Mouse (Mus musculus) bone marrow, adult 2 months (tissue): Measurements from ENCODE around the gene Twf2.
A peak's percentile ranks its signal among the peaks of the same experiment; 100 is the strongest.

Experiments
- CTCF ChIP-seq: fragments of 200-500 bp; IDR thresholded peaks from 2 replicates; pipeline ENCODE4 v1.5.1; 2011; ENCODE audit warnings: low read length, control low read depth; ENCODE audit not compliant: control insufficient read depth, insufficient read depth
- POLR2A ChIP-seq: fragments of 200-500 bp; IDR thresholded peaks from 2 replicates; pipeline ENCODE4 v1.6.1; 2011; ENCODE audit warnings: low read depth, mild to moderate bottlenecking, control low read depth, low read length, borderline replicate concordance; ENCODE audit not compliant: control insufficient read depth

DNA sequence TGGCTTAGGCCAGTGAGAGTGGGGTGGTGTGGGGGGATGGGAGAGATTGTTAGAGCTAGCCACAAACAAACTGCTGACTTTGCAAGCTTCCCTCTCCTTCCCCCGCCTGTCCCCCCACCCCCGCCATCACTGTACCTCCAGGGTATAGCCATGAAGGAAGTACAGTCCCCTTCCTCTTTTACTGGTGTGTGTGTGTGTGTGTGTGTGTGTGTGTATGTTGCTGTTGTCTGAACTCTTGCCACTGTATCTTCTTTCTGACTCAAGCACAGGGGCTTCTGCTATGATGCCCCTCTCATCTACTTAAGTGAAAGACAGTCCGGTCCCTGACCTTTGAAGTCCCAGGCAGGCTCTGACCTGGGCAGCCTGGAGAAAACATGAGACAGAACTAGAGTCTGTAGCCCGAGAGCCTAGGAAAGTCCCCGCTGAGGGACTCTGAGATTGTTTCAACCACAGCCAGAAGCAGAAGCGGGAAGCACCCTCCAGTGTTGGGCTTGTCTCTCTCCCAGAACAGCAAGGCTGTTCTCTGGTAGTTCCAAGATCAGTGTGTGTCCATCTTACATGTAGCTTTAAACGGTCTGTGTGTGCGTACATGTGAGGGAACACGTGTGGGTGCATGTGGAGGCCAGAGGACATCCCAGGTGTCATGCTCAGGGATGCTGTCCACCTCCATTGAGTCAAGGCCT lies 27.3 kb downstream of the Twf2 start:
- no peak for TF ChIP-seq POLR2A
- TF ChIP-seq CTCF = 0 out of 2 replicates have a peak, but pooled peaks have one; percentile 8
